Mouse (Mus musculus) retina, adult 2 months (tissue): ENCODE data around the gene Tbce.
"Not testable (repeated sequence)": the region's sequence is repeated elsewhere in the genome, so short reads cannot be mapped to it uniquely, and the experiment has no call there.

Source experiments
- DNase-seq: peaks from one replicate; pipeline ENCODE4 v3.0.0-alpha.2; 2012; ENCODE audit warnings: low read depth, low spot score

Tbce gene

GRCm38 (mm10) chr13:14039292-14039965 is at the start of gene Tbce:
TSS of gene Tbce (minus strand) at chr13:14039638.
- peak; percentile 82 for DNase-seq

DNA sequence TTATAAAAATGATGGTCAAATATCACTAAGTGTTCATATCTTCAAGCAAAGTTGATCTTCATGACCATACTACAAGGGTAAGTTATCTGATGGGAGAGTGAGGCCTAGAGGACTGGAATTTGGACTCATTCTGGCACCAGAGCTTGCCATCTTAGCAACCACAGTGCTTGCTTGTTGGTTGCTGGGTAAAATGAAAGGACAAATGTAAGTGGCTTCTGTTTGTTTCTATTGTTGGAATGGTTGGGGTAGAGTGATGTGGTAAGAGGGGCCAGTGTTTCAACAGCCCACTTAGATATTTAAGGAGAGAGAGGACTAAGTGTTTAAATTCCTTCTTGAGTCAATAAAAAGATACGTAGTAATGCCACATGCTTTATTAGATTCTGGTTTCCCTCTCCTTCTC is 49.2 kb upstream of the Tbce start:
- DNase-seq, result no peak

GRCm38 (mm10) chr13:14075326-14075725 is 35.9 kb upstream of the Tbce start:
- no peak for DNase-seq

GRCm38 (mm10) chr13:14074371-14074770 is 34.9 kb upstream of the Tbce start:
- no peak for DNase-seq

- DNase-seq, result no peak
These were observed 29.9 kb upstream of the Tbce start for GRCm38 (mm10) chr13:14069291-14069690.

DNA sequence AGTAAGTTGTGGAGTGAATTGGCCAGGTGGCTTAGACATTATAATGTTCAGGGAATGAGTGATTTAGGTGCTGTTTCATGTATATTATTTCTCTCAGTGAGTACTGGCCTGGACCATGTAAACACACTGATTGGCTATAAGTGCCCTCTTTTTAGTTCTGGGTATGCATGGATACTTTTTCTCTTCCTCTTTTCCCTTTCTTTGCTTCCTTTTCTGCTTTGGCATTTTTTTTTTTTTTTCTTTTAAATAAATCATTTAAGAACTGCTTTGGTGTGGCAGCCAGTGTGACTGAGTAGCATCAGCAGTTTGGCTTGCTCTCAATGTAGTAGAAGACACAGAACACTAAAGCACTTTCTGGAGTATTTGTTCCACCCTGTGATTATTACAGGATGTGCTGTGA is 28.6 kb upstream of the Tbce start:
- DNase-seq, result no peak

- no peak for DNase-seq
These were observed 26.3 kb upstream of the Tbce start for GRCm38 (mm10) chr13:14065701-14066100.

DNA sequence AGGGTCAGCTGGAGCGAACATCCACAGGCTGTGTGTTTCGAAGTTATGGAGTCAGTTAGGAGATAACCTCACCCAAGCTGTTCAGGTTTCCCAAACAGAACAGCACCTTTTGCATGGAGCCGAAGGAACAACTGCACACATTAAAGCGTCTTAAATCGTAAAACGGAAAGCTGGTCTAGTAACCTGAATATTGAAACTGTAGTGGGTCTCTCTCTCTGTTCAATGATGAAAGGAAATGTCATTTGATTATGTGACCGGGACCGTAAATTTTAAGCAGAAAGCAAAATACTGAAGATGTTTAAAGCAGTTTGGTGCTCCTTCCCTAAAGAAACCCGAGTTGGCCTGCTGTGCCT is 25.6 kb upstream of the Tbce start:
- DNase-seq, result no peak

- DNase-seq, result no peak
These were observed 25.0 kb upstream of the Tbce start for GRCm38 (mm10) chr13:14064341-14065027.

- no peak for DNase-seq
These were observed 24.5 kb upstream of the Tbce start for GRCm38 (mm10) chr13:14063942-14064271.

DNA sequence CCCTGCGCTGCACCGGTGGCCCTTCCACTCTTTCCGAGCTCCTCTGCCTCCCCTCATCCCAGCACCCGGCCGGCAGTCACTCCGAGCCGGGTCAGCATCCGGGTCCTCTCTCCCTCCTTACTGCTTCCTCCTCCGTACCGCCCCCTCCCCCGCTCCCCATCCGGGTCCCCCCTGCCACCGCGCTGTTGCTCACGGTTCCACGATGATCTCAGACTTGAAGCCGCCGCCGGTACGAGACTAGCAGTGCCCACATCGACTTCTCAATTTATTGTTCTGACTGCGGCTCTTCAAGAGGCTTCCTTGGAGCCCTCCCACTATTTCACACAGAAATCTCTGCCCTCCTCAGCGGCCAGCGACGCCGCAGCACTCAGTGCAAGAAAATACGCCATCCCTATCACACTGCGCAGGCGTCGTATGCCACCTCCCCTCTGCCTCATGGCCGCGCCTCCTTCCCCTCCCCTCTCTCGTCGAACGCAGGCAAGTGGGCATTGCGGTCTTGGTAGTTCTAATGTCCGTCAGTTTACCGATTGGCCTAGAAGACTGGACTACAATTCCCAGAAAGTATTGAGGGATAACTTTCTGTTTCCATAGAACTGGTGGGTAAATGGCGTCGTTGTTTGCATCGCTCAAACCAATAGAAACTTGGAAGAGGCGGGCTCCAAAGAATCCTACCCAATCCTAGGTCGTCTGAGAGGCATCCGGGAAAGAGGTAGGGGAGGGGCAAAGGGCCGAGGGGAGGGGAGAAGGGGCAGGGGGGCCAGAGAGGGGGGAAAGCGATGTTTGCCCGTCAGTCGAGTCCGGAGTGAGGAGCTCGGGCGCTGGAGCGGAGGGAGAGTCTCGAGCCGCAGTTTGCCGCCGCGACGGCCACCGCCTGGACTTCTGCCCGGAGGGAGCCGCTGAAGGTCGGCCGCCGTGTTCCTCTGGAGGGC is 23.8 kb upstream of the Tbce start, which contains the start of the genes Arid4b and Ggps1:
Gene Arid4b, plus strand, starts transcription at position 220 of the 929 bp plus-strand sequence.
Gene Ggps1, minus strand, starts transcription at position 476 of the 929 bp plus-strand sequence.
- peak; percentile 98 for DNase-seq

DNA sequence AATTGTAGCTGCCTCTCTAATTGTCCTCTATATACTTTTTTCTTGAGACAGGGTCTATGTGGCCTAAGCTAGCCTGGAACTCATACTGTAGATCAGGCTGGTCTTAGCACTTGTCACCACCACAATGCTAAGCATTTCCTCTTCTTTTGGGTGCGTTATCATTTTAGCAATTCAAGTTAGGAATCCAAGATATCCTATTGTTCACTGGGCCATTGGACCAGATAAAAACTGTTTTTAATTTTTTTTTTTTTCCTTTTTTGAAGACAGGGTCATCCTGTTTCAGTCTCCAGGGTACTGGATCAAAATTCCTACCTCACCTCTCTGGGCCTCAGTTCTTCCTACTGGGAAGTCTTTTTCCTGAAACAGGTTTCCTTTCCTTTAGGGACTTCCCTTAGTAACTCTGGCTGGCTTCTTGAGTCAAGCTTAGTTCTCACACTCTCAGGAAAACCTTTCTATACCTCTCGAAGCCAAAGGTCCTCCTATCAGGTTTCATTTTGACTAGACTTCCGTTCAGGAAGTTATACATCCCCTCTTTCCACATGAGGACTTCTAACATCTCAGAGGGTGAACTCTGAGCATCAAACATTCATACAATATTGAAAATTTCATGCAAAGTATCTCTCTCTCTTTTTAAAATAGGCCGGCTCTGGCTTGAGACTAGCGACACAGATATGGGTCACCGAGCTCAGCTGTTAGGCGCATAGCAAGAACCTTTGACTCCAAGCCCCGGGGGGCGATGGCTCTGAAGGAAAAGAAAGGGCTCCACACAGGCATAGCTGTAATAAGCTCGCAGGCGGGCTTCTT is 23.0 kb upstream of the Tbce start:
- DNase-seq, result no peak

GRCm38 (mm10) chr13:14059582-14059981 is 20.1 kb upstream of the Tbce start:
- DNase-seq, result no peak

DNA sequence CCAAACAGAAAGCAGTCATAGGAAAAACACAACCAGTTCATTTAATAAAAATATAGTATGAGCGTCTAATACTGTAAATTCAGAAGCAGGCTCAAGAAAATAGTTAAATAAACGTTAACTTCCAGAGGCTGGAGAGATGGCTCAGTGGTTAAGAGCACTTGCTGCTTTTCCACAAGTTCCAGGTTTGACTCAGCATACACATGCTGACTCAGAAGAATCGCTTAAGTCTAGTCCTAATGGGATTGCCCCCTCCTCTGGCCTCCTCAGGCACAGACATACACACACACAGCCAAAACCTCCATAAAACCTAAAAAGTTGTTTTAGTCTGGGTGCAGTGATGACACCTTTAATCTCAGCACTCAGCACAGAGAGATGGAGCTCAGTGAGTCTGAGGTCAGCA is 17.4 kb upstream of the Tbce start:
- DNase-seq, result no peak

- no peak for DNase-seq
These were observed 10.4 kb upstream of the Tbce start for GRCm38 (mm10) chr13:14049878-14050277.

DNA sequence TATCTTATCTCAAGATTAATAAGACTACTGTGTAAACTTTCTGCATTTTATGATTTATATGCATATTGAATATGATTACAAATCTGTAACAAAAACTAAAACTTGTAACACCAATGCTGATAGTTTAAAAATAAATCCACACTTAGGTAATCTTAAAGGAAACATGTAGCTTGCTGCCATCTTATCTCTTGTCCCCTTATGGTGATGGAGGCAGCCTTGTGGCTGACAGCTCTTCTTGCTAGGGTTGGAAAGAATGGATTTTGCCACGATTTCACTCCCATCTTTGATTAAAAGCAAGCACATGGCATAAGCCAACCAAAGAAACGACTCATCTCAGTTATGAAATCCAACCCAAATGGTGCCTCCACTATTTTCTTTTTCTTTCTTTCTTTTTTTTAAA is 5.1 kb upstream of the Tbce start:
- DNase-seq, result no peak

DNA sequence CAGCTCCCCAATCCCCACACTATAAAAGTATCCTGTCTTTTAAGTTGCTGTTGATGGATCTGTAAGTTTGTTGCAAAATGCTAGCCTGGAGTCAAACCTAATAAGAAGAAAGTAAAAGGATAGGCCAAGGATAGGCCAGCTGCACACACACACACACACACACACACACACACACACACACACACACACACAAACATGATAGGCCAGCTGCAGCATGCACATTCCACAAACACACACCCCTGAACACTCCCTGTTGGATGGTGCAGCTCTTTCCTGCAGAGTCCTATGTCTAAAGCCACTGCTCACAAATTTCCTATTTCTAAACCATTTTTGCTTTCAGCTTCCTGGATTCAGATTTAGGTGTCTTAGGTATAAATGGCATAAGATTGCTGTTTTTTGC is 4.4 kb upstream of the Tbce start:
- DNase-seq, result no peak

DNA sequence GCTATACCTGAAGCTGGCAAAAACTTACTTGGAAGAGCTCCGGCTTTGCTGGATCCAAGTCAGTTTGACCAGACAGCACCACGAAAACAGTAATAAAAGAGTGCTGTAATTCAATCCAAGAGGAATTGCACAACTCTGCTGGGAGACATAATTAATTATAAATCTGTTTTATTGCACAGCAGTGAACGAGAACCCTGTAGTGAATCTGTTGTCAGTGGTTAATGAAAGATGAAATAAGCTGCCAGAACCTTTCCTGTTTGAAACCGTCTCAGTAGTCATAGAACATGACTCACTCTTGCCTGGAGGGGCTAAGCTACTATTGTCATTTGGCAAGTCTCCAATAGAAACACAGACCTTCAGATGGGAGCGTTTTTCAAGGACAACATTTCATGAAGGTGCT is 748 bp upstream of the Tbce start:
- DNase-seq, result no peak

DNA sequence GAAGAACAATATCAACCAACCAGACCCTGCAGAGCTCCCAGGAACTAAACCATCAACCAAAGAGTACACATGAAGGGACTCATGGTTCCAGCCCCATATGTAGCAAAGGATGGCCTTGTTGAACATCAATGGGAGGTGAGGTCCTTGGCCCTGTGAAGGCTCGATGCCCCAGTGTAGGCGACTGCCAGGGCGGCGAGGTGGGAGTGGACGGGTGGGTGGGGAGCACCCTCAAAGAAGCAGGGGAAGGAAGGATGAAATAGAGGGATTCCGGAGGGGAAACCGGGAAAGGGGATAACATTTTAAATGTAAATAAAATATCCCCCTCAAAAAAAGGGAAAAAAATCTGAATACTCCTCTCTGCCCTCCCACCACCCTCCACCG is 537 bp downstream of the Tbce start:
- no peak for DNase-seq

DNA sequence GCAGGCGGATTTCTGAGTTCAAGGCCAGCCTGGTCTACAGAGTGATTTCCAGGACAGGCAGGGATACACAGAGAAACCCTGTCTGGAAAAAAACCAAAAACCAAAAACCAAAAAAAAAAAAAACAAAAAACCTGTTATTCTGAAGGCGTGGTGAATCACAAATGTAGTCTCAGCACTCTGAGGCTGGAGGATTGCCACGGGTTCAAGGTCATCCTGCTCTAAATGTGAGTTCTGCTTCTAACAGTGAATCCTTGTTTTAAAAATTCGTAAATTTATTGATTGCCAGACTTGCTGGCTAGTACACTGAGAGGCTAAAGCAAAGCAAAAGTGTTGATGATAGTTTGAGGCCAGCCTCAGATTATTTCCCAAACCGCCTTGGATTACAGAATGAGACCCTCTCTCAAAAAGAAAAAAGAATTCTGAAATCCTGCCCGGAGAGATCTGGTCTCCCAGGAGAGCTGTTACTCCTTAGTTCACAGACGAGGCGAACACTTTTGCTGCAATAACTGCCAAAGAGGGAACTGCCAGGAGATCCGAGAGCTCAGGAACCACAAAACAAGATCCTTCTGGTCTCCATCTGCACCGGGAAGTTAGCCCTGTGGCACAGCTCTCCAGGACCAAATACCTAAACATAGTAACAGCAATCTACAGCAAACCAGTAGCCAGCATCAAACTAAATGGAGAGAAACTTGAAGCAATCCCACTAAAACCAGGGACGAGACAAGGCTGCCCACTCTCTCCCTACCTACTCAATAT is 3.4 kb downstream of the Tbce start:
- no peak for DNase-seq

DNA sequence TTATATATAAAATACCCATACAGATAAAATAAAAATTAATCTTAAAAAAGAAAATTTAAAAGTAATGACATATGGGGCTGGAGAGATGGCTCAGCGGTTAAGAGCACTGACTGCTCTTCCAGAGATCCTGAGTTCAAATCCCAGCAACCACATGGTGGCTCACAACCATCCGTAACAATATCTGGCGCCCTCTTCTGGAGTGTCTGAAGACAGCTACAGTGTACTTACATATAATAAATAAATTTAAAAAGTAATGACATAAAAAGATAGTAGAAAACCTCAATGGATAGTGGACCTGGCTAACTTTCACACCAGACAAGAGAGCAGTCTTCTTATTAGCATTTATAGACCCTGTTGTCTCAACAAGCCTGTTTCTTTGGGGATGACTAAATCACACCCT is 4.1 kb downstream of the Tbce start:
- DNase-seq, result not testable (repeated sequence)
